Mouse (Mus musculus) spleen, postnatal 14 days (tissue): ENCODE results near the gene Map4.
"Not testable (repeated sequence)": the region's sequence is repeated elsewhere in the genome, so short reads cannot be mapped to it uniquely, and the experiment has no call there.

Experiments
- DNase-seq, 2 experiments: peaks; one replicate each; pipeline ENCODE4 v3.0.0; 2021 to 2022; ENCODE audit warnings: low spot score in 2 of 2

The Map4 gene

DNA sequence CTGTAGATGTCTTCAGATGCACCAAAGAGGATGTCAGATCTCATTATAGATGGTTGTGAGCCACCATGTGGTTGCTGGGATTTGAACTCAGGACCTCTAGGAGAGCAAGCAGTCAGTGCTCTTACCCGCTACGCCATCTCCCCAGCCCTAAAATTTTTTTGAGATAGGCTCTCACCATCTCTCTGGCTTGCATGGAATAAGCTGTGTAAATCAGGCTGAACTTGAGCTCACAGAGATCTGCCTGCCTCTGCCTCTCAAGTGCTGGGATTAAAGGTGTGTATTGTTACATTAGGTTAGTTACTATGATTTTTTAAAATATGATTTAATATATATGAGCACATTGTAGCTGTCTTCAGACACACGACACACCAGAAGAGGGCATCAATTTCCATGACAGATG is 2.1 kb upstream of the Map4 start:
- DNase-seq: no peak

DNA sequence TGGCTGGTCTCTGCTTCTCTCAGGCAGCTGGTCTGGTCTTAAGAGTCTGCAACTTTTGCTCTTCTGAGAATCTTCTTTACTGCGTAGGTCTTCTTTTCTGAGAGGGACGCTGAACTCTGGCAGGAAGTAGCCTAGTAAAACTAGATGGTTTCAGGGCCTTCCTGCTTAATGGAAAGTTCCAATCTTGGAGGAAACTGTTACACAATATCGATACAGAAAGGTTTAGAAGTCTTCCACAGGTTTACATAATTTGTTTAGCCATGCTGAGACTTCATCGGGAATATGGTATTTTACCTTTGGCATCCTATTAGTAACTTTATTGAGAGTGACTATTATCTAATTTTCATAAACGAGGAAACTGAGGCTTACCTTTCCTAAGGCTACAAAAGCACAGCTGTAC is 1.2 kb upstream of the Map4 start:
- DNase-seq: no peak

DNA sequence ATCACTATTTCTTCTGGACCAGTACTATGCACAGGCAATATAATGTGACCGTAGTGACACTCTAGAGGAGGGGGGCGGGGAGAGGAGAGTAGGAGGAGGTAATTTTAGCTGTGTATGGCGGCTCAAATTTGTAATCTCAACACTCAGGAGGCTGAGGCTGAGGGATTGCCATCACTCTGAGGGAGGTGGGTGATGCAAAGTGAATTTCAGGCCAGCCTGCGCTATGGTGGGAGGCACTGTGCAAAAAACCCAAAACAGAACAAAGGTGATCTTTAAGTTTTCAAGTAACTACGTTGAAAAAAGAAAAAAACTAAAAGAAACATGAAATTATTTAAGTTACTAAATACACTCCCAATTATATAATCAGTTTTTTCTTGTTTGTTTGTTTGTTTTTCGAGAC is 508 bp upstream of the Map4 start:
- DNase-seq: no peak

DNA sequence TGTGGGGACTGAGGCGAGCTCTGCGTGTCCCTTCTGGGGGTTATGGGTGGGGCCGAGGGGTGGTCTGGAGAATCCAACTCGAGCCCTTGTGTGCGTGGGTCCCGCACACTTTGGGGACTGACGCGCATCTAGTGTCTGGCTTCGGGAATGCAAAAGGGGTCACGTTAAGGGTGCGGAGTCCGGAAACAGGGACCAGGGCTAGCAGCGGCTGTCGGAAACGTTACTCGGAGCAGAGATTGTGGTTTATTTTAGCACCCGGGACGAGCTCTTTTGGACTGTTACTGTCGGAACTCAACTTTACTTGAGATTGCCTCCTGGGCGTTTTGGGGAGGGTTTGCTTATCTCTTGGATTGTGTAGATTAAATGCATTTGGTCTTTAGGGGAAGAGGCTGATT is 1.1 kb downstream of the Map4 start:
- DNase-seq: no peak

DNA sequence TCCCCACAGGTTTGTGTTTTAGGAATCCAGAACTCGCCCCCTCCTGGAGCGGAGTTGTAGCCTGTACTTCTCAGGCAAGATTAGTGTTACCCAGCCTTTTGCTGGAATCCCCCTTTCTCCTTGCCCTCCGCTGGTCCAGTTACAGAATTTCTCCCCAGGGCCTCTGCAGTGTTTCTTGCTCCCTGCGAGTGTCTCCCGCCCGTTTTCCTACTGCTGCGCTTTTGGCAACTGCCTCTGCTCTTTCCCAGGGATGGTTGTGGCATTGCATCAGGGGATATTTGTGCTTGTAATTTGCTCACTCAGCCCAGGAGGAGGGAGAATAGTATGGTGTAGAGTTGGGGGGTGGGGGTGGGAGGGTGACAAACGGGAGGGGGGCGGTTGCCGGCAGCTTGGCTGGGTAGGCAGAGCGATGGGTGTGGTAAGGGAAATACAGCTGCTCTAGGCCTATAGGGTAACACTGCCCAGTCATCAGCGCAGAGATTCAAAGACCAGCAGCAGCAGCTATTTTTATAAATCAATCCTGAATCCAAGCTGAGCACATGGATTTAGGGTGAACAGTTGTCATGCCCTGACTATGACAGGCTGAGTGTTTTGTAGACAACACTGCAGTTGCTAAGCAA is 1.6 kb downstream of the Map4 start:
- peak in 1 of 2 experiments; percentile 5 for DNase-seq

DNA sequence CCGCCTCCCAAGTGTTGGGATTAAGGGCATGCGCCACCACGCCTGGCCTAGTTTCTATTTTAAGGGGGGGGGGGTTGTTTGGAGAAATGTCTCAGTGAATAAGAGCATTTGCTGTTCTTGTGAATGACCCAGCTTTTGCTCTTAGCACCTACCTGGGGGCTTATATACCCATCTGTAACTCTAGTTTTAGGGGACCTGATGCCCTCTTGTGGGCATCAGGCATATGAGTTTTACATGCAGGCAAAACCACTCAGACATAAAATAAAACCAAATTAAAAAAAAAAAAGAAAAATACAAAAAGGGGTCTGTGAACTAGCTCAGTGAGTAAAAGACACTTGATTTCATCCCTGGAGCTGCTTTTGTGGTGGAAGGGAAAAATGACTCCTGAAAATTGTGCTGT is 8.1 kb downstream of the Map4 start:
- DNase-seq: no peak

DNA sequence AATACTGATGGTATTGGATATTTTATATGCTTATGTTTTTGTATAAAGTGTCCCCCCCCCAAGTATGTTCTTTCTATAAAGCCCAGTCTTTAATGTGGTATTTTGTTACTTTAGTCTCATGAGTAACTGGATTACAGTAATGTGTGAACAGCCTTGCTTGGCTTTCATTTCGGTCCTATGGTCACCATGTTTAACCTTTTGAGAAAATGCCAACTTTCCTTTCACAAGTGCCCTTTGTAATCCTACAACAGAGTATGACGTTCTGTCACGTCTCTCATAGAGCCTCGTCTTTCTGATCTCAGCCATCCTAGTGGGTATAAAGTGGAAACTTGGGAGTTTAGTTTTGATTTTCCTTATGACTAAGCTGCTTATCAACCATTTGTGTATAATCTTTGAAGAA is 11.5 kb downstream of the Map4 start:
- DNase-seq: no peak

DNA sequence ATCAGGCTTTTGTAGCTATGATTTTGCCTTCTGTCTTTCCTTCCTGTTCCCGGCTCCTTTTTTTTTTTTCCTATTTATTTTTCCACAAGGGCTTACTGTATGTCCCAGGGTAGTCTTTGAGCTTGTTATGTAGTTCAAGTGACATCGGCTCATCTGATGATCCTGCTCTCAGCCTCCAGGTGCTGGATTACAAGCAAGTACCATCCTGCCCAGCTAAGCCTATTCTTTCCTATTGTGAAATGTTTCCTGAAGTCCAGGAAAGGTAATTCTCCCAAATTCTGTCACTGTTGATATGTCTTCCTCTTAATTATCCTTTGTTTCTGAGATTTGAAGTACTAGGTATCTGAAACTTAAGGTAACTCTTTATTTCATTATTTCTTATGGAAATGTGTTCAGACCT is 13.5 kb downstream of the Map4 start:
- no peak for DNase-seq

DNA sequence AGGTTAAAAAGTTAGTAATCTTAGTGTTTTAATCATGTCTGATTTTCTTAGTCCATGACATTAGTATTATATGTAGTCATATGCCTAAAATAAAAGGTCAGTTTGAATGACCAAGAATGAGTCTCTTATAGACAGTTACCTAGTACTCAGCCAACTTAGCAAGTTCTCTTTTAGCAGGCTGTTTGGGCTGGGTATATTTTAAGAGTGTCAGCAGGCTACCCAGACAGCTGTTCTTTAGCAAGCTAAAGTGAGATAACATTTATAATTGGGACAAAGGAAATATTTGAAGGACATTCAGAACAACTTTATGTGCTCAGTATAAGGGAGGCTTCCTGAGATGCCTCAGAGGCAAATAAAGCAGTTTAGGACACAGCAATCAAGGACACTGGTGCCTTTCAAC is 17.3 kb downstream of the Map4 start:
- no peak for DNase-seq

DNA sequence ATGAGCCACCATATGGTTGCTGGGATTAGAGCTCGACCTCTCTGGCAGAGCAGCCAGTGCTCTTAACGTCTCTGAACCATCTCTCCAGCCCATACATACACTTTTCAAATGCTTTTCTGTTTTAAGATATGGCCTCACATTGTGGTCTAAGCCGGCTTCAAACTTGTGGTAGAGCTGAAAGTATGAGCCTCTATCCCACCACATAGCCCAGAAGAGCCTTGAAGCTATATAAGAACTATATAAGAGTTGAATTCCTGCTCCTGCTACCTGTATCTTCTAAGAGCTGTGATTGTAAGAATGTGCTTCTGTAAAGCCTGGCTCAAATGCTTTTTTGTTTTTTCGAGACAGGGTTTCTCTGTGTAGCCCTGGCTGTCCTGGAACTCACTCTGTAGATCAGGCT is 18.5 kb downstream of the Map4 start:
- no peak for DNase-seq

DNA sequence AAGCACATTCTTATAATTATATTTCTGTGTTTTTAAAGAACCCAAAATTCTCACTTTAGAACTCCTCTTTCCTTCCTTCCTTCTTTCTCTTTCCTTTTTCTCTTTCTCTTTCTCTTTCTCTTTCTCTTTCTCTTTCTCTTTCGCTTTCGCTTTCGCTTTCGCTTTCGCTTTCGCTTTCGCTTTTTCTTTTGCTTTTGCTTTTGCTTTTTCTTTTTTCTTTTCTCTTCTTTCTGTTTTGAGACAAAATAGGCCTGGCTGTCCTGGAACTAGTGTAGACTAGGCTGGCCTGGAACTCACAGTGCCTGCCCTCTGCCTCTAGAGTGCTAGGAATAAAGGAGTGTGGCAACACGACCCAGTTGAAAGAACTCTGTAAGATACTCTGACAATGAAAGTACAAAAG is 22.3 kb downstream of the Map4 start:
- DNase-seq: no peak

DNA sequence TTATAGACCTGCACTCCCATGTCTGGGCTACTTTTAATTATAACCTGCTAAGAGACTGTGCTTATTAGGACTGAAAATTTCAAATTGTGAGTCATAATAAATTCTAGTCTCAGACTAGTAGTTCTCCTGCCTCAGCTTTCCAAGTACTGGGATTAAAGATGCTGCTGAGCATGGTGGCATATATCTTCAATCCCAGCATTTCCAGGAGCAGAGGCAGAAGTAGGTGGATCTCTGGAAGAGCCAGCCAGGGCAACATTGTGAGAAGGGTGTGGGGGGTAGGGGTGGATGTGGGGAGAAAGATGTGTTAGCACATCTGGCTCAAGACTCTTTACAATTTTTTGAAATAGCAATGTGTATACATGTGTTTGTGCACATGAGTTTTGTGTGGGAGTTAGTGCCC is 23.4 kb downstream of the Map4 start:
- DNase-seq: no peak

DNA sequence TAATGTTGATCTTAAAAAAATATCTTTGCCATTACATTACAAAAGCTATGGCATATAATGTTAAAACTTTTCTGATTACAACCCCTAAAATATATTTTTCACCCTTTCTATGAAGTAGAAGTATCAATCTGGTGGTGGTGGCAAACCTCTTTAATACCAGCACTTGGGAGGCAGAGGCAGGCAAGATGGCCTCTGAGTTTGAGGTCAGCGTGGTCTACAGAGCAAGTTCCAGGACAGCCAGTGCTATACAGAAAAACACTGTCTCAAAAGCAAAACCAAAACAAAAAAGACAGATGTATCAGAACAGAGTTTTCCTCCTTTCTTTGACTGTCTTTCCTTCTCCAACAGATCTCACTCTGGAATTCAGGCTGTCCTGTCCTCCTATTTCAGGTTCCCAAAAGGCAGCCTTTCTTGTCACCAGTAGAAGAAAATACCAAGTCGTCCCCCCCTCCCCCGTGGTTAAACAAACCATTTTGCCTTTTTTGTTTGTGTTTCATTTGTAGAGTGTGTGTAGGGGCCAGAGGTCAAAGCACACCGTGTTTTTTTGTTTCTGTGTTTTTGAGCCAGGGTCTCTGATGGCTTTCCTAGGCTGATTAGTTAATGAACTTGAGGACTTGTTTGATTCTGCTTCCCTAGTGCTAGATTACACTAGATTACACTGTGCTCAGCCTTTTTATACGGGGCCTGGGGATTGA is 28.3 kb downstream of the Map4 start:
- DNase-seq: no peak

DNA sequence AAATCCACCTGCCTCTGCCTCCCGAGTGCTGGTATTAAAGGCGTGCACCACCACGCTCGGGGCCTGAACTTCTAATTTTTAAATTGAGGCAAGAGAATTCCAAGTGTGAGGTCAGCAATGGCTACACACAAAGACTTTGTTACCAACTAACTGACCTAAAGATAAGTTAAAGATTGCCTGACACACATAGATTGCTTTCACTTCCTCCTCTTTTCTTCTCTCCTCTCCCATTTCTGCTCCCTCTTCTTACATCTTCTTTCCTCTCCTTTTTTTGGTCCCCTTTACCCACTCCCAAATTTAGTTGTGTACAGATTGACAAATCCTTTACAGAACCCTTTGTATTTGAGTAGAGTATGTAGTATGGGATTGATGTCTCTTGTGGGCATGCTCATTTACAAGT is 29.3 kb downstream of the Map4 start:
- DNase-seq: no peak

DNA sequence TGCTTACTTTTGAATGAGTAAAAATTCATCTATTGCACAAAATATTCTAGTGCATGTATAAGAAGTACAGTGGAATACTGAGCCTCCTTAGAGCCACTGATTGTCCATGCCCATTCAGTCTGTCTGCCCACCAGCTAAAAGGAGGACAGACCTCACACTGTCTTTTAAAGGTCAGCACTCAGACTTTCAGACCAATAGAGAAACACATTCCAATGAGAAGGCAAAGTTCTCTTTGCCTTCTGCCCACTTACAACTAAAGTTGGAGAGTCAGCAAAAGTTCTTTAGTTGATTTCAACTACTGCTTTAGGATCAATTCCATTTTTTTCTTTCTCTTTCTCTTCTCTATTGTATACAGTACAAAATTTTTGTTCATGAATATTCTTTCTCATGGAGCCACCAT is 33.5 kb downstream of the Map4 start:
- DNase-seq: no peak

DNA sequence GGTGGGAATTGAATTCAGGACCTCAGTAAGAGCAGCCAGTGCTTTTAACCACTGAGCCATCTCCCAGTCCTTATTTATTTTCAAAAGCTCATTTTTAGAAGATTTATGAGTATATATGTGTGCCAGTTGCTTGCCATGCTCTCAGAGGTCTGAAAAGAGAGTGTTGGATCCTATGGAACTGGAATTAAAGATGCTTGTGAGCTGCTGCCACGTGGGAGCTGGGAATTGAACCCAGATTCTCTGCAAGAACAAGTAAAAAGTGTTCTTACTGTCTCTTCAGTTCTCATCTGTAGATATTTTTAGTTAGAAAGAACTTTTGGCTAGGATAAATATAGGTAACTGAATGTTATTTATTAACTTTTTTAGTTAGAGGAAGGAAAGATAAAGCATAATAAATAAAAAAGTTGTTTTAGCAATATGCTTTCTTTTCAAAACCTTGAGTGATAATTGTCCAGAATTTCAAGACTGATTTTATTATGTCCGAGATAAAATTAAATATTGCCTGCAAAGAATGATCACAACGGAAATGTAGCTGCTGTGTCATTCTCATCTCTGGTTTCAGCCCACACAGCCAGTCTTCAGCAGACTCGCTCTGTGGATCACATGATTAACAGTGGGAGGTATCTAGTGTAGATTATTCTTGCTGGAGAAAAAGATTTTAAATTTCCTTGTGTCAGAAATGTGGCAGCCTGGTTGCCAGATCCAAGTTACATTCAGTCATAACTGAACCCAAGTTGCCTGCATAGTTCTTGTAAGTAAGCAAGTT is 37.3 kb downstream of the Map4 start:
- DNase-seq: no peak

DNA sequence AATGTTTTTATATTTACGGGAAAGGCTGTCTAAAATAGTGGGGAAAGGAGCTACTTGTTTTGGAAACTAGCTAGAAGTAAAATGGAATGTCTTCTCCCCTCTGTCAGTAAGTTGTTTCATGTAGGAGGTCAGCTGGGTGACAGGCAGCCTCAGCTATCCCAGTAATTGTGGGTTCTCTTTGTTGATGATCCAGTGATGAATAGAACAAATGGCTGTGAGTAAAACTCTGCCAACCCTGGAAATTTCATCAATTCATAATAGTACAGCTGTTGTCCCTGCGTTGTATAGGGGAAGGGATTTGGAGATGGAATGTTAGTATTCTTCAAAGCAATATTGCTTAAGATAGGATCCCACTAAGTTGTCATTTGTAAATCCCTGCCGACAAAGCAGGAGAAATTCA is 37.9 kb downstream of the Map4 start:
- DNase-seq: no peak

DNA sequence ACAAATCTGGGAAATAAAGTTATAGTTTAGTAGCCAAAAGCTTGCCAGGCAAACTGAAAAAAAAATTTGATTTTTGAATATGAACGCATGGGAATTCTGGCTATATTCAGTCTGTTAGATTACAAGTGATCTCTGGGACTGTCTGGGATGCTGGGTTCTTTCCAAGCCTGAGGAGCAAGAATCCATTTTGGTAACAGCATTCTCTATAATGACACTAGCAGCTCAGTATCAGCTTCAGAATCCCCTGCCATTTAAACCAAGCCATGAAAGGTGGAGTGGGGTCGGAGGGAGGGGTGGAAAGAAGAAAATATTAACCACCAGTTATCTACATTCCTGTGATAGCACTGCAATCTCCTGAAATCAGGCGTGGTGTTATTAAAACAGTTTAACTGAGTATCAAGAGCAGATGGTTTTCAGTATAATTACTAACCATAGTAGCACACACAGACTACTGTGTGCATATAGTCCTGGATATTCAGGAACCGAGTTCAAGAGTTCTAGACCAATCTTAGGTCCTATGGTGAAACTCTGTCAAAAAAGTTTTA is 38.6 kb downstream of the Map4 start:
- no peak for DNase-seq

DNA sequence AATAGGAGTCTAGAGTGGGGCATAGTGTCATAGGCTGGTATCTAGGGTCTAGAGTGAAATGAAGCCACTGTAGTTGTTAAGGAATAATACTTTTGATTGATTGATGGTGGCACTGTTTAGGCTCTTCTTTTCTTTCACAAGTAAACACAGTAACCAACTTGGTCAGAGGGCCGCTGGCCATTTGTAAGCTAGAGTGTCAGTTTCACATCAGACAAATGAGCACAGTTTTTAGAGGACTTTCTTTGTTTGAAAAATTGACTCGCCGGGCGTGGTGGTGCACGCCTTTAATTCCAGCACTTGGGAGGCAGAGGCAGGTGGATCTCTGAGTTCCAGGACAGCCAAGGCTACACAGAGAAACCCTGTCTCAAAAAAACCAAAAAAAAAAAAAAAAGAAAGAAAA is 40.5 kb downstream of the Map4 start:
- not testable (repeated sequence) for DNase-seq

DNA sequence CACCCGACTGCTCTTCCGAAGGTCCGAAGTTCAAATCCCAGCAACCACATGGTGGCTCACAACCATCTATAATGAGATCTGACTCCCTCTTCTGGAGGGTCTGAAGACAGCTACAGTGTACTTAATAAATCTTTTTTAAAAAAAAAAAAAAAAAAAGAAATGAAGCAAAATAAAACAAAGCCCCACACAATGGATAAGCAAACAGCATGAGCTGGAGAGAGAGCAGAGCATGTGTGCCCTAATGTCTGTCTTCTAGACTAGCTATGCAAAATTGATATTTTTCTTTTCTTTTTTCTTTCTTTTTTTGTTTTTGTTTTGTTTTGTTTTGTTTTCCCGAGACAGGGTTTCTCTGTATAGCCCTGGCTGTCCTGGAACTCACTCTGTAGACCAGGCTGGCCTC is 49.0 kb downstream of the Map4 start:
- not testable (repeated sequence) for DNase-seq

DNA sequence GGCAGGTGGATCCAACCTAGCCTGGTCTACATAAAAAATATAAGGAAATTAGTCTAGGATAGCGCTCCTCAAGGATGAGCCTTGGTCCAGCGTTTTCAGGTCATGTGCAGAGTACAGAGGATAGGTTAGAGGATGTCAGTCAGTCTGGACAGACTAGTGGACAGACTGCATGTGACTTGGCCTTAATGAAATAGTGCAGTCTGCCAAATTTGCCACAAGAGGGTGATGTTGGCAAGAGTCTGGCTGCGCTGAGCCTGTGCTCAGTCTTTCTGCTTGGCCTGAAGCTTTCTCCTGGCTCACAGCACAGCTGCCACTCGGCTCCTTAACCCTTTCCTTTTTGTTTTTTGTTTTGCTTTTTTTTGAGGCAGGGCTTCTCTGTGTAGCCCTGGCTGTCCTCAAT is 54.2 kb downstream of the Map4 start:
- DNase-seq: peak in 1 of 2 experiments; percentile 22

DNA sequence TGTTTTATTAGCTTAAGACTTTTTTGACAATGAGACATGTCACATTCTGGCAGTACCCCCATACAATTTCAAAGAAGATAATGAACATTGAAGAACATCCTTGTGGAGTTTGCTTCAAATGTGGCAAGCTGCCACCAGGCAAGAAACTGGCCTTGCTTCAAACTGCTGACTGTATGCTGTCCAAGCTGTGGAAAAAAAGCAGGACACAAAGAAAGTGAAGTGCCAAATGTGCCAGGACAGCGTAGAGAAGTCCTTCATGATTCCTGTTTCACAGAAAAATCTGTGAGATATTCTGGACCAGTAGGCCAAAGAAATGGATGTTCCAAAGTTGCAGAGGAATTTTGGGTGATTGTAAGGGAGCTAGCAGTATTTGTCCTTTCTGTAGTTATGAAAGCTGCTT is 57.8 kb downstream of the Map4 start:
- DNase-seq: no peak

DNA sequence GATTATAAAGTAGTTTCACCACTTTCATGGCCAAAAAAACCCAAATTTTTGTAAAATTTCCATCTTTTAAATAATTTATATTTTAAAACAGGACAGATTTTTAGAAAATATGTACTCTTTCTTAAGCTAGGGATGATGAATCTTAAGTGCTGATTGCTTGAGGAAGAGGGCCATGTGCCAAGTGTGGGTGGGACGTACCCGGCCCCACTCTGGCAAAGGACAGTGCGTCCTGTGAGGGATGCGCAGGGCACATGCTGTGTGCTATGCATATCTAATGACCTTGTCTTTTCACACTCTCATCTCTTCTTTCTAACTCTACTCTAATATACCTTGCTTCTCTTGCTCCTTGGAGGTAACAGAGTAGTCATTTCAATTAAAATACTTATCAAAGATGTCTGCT is 66.2 kb downstream of the Map4 start:
- no peak for DNase-seq
